Mouse (Mus musculus): ENCODE measurements around the gene Timm44. TPM values are rescaled to one million over a fixed set of nuclear protein-coding genes. Genes with fewer than 3 reads are reported as not detected.

Timm44 gene
- polyA plus RNA-seq, 1 experiment from 2014 or later: 49.9 TPM

DNA sequence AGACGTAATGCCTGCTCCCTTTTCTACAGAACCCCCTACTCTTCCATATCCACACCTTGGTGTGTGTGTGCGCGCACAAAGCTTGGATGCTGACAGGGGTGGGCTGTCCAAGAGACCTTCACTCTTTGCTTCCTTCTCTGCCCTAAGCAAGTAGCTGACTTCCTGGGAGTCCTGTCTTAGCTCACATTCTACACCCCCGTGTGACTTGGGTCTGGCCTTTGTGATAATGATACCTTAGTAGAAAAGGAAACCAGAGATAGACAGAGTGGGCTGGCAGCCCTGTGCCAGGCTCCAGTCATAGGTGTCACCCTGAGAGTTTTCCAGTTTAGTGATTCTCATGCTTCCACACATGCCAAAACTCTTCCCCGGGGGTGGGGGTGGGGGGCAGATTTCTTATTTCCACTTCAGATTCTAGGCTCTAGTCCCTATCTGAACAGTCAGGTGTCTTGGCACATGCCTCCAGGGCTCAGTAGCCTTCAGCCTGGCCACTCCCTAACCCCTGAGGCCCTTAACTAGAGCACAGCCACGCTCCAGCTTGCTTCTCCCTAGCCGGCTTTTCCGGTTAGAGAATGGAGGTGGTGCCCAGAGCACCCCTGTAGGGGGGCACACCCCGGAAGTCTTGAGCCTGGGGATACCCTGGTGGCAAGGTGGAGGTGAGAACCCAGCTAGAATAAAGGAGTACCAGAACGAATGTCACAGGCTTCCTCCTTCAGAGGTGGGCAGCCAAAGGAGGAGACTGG, 44.9 kb downstream of the Timm44 start:
- Histone ChIP-seq H3K9ac (ENCODE audit: low read length) (no peak overlapping the region), H3K4me3 (ENCODE audit: low read depth, low read length) (no peak overlapping the region), H3K4me1 (ENCODE audit: control insufficient read depth, insufficient read depth, low read length) (no peaks in the 10 kb centered on the region), H3K36me3 (ENCODE audit: control insufficient read depth, insufficient read depth, low read length) (no peaks in the 10 kb centered on the region), H3K27me3 (replicated peaks; ENCODE audit: control insufficient read depth, insufficient read depth, low read length) (no peaks in the 10 kb centered on the region), H3K4me2 (ENCODE audit: low read length) (no peak overlapping the region), H3K27ac (ENCODE audit: low read depth, low read length) (no peak overlapping the region), H3K9me3 (replicated peaks; ENCODE audit: control insufficient read depth, low read length) (no peaks in the 10 kb centered on the region)
- ATAC-seq (no peak), DNase-seq (ENCODE audit: low spot score) (no peak)
- 65% methylated on average over 10 of the region's 10 CpGs for WGBS

DNA sequence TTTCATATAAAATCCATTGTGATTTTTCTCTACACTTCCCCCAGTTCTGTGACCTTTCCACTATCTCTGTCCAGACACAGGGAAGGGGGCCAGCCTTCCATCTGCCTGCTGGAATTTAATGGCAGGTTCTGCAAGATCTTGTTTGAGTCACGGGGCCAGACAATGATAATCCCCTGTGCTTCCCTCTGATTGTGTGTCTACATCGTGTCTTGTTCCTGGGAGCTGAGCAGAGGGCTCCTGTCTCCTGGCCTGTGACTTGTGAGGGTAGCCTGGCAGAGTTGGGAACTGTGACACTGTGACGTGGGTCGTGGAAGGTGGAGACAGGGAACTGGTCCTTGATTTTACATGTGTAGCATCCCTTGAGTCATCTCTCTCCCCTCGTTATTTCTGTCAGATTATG, 45.9 kb downstream of the Timm44 start:
- H3K27me3 ChIP-seq (replicated peaks; ENCODE audit: control insufficient read depth, insufficient read depth, low read length): no peaks in the 10 kb centered on the region
- no peak overlapping the region for H3K4me3 ChIP-seq (ENCODE audit: low read depth, low read length)
- H3K36me3 ChIP-seq (ENCODE audit: control insufficient read depth, insufficient read depth, low read length): no peaks in the 10 kb centered on the region
- no peaks in the 10 kb centered on the region for H3K4me1 ChIP-seq (ENCODE audit: control insufficient read depth, insufficient read depth, low read length)
- no peaks in the 10 kb centered on the region for H3K9me3 ChIP-seq (replicated peaks; ENCODE audit: control insufficient read depth, low read length)
- no peak overlapping the region for H3K27ac ChIP-seq (ENCODE audit: low read depth, low read length)
- WGBS: 80% methylated on average over 5 of the region's 5 CpGs
- DNase-seq (ENCODE audit: low spot score) (no peak), ATAC-seq (no peak)
- H3K4me2 ChIP-seq (ENCODE audit: low read length): no peak overlapping the region
- no peak overlapping the region for H3K9ac ChIP-seq (ENCODE audit: low read length)

GRCm38 (mm10) chr8:4227919-4228318, 47.8 kb downstream of the Timm44 start:
- 97% methylated on average over 4 of the region's 4 CpGs for WGBS
- Histone ChIP-seq H3K36me3 (ENCODE audit: control insufficient read depth, insufficient read depth, low read length) (no peaks in the 10 kb centered on the region), H3K27ac (ENCODE audit: low read depth, low read length) (no peak overlapping the region), H3K9ac (ENCODE audit: low read length) (no peak overlapping the region), H3K9me3 (replicated peaks; ENCODE audit: control insufficient read depth, low read length) (no peaks in the 10 kb centered on the region), H3K4me3 (ENCODE audit: low read depth, low read length) (no peak overlapping the region), H3K27me3 (replicated peaks; ENCODE audit: control insufficient read depth, insufficient read depth, low read length) (no peaks in the 10 kb centered on the region), H3K4me2 (ENCODE audit: low read length) (no peak overlapping the region), H3K4me1 (ENCODE audit: control insufficient read depth, insufficient read depth, low read length) (no peaks in the 10 kb centered on the region)
- no peak for DNase-seq (ENCODE audit: low spot score)
- no peak for ATAC-seq

- 4% methylated on average over 33 of the region's 33 CpGs for WGBS
- Histone ChIP-seq H3K27ac (ENCODE audit: low read depth, low read length) (no peak within 1 kb of the TSS), H3K4me3 (ENCODE audit: low read depth, low read length) (no peak within 1 kb of the TSS), H3K36me3 (ENCODE audit: control insufficient read depth, insufficient read depth, low read length) (no peaks in the 10 kb centered on the region), H3K4me2 (ENCODE audit: low read length) (peak within 1 kb of the TSS; percentile 39), H3K9me3 (replicated peaks; ENCODE audit: control insufficient read depth, low read length) (no peaks in the 10 kb centered on the region), H3K4me1 (ENCODE audit: control insufficient read depth, insufficient read depth, low read length) (no peaks in the 10 kb centered on the region), H3K27me3 (replicated peaks; ENCODE audit: control insufficient read depth, insufficient read depth, low read length) (no peaks in the 10 kb centered on the region), H3K9ac (ENCODE audit: low read length) (0 out of 2 replicates have a peak within 1 kb of the TSS, but pooled peaks have one; percentile 17)
- DNase-seq (ENCODE audit: low spot score) (no peak), ATAC-seq (peak; percentile 40; the same call in 1 of the 2 replicates)
Measured at GRCm38 (mm10) chr8:4226739-4227347, 48.9 kb downstream of the Timm44 start, which contains the start of gene Lrrc8e. Gene Lrrc8e, plus strand, starts transcription at chr8:4226827.

GRCm38 (mm10) chr8:4226323-4226722, 49.4 kb downstream of the Timm44 start:
- Histone ChIP-seq H3K27me3 (replicated peaks; ENCODE audit: control insufficient read depth, insufficient read depth, low read length) (no peaks in the 10 kb centered on the region), H3K27ac (ENCODE audit: low read depth, low read length) (no peak overlapping the region), H3K4me2 (ENCODE audit: low read length) (peak overlapping the region; percentile 39; the same call in 1 of the 2 replicates), H3K9me3 (replicated peaks; ENCODE audit: control insufficient read depth, low read length) (no peaks in the 10 kb centered on the region), H3K9ac (ENCODE audit: low read length) (0 out of 2 replicates have a peak overlapping the region, but pooled peaks have one; percentile 17), H3K36me3 (ENCODE audit: control insufficient read depth, insufficient read depth, low read length) (no peaks in the 10 kb centered on the region), H3K4me3 (ENCODE audit: low read depth, low read length) (no peak overlapping the region), H3K4me1 (ENCODE audit: control insufficient read depth, insufficient read depth, low read length) (no peaks in the 10 kb centered on the region)
- 25% methylated on average over 4 of the region's 4 CpGs for WGBS
- ATAC-seq: no peak
- DNase-seq (ENCODE audit: low spot score): no peak

- no peak overlapping the region for H3K4me3 ChIP-seq (ENCODE audit: low read depth, low read length)
- ATAC-seq: no peak
- no peaks in the 10 kb centered on the region for H3K36me3 ChIP-seq (ENCODE audit: control insufficient read depth, insufficient read depth, low read length)
- no peaks in the 10 kb centered on the region for H3K27me3 ChIP-seq (replicated peaks; ENCODE audit: control insufficient read depth, insufficient read depth, low read length)
- H3K4me1 ChIP-seq (ENCODE audit: control insufficient read depth, insufficient read depth, low read length): 0 out of 2 replicates have a peak, but pooled peaks cover 5% of the 10 kb centered on the region
- no peak overlapping the region for H3K4me2 ChIP-seq (ENCODE audit: low read length)
- no peak overlapping the region for H3K27ac ChIP-seq (ENCODE audit: low read depth, low read length)
- no peak overlapping the region for H3K9ac ChIP-seq (ENCODE audit: low read length)
- H3K9me3 ChIP-seq (replicated peaks; ENCODE audit: control insufficient read depth, low read length): no peaks in the 10 kb centered on the region
- no peak for DNase-seq (ENCODE audit: low spot score)
Measured at GRCm38 (mm10) chr8:4222059-4222458, 53.7 kb downstream of the Timm44 start.

GRCm38 (mm10) chr8:4219617-4220016, 56.1 kb downstream of the Timm44 start:
- ATAC-seq (no peak), DNase-seq (ENCODE audit: low spot score) (no peak)
- 88% methylated on average over 3 of the region's 3 CpGs for WGBS
- H3K9me3 ChIP-seq (replicated peaks; ENCODE audit: control insufficient read depth, low read length): no peaks in the 10 kb centered on the region
- no peak overlapping the region for H3K9ac ChIP-seq (ENCODE audit: low read length)
- H3K4me2 ChIP-seq (ENCODE audit: low read length): no peak overlapping the region
- no peaks in the 10 kb centered on the region for H3K27me3 ChIP-seq (replicated peaks; ENCODE audit: control insufficient read depth, insufficient read depth, low read length)
- H3K36me3 ChIP-seq (ENCODE audit: control insufficient read depth, insufficient read depth, low read length): peaks cover 9% of the 10 kb centered on the region
- H3K4me1 ChIP-seq (ENCODE audit: control insufficient read depth, insufficient read depth, low read length): peaks cover 18% of the 10 kb centered on the region
- H3K4me3 ChIP-seq (ENCODE audit: low read depth, low read length): no peak overlapping the region
- no peak overlapping the region for H3K27ac ChIP-seq (ENCODE audit: low read depth, low read length)

DNA sequence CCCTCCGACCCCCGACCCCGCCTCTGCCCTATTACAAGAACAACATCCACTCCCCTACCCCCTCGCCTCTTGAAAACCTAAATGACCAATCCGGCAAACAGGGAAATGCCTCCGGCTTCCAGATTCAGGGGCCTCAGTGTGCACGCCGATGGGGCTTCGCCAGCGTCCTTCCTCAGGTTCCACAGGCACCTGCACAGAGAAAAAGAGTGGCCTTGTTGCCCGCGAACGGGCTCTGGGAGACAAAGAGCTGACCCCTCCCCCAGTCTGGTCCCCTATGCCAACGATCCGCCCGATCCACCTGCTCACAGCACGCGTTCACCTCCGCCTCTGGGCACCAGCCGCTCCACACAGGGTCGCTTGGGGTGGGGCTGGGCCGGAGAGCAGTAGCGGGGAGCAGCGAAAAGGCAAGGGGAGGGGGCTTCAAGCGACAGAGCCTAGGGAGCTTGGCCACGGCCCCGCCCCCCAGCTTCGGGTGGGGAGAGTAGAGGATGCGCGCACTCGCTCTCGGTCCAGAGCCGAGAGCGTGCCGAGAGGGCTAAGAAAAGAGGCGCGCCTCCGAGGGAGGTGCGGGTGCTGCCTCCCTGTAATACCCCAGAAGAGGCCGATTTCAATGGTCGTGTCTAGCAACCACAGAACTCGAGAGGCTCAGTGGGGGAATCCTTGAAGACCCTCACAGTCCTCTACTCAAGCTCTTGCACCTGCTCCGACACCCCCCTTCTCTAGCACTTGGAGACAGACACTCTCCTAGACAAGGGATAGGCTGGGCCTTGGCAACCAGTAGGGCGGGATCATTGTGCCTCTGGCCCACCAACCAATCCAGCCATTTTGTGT, 58.7 kb downstream of the Timm44 start, which contains the start of gene Prr36:
Gene Prr36, minus strand, starts transcription at position 669 of the 831 bp plus-strand sequence.
- Histone ChIP-seq H3K36me3 (ENCODE audit: control insufficient read depth, insufficient read depth, low read length) (peaks cover 15% of the 10 kb centered on the region), H3K9me3 (replicated peaks; ENCODE audit: control insufficient read depth, low read length) (no peaks in the 10 kb centered on the region), H3K9ac (ENCODE audit: low read length) (peak within 1 kb of the TSS; percentile 95), H3K4me1 (ENCODE audit: control insufficient read depth, insufficient read depth, low read length) (peaks cover 37% of the 10 kb centered on the region), H3K27ac (ENCODE audit: low read depth, low read length) (peak within 1 kb of the TSS; percentile 96), H3K4me2 (ENCODE audit: low read length) (peak within 1 kb of the TSS; percentile 83), H3K4me3 (ENCODE audit: low read depth, low read length) (peak within 1 kb of the TSS; percentile 71), H3K27me3 (replicated peaks; ENCODE audit: control insufficient read depth, insufficient read depth, low read length) (no peaks in the 10 kb centered on the region)
- ATAC-seq (peak; percentile 90), DNase-seq (ENCODE audit: low spot score) (peak; percentile 92)
- WGBS: under 1% methylated on average over 41 of the region's 44 CpGs
